Mouse (Mus musculus) G1E (cell line): ENCODE measurements at regions not wholly inside any gene's neighbourhood (a gene's known extent, or its start where the extent isn't known, plus 50 kb on each side); places are given as distances from the start of the nearest gene placed in this dataset.

Source experiments
- CTCF ChIP-seq: IDR thresholded peaks from 2 replicates; pipeline ENCODE4 v1.5.1; 2012; ENCODE audit warnings: low read depth, low read length, inconsistent platforms, mixed read lengths
- GATA1 ChIP-seq: IDR thresholded peaks from 2 replicates; pipeline ENCODE4 v1.6.1; 2012; ENCODE audit warnings: borderline replicate concordance, low read length, inconsistent platforms, mixed read lengths
- POLR2AphosphoS5 ChIP-seq: IDR thresholded peaks from 2 replicates; pipeline ENCODE4 v1.6.1; 2012; ENCODE audit warnings: low read depth, low read length, inconsistent platforms; ENCODE audit not compliant: insufficient replicate concordance

- TF ChIP-seq GATA1 (no peak), POLR2AphosphoS5 (no peak), CTCF (no peak)
These were observed 156.4 kb downstream of the Opa1 start for GRCm38 (mm10) chr16:29735371-29736008.
